Mouse (Mus musculus): ENCODE measurements around the gene Mettl24.

DNA sequence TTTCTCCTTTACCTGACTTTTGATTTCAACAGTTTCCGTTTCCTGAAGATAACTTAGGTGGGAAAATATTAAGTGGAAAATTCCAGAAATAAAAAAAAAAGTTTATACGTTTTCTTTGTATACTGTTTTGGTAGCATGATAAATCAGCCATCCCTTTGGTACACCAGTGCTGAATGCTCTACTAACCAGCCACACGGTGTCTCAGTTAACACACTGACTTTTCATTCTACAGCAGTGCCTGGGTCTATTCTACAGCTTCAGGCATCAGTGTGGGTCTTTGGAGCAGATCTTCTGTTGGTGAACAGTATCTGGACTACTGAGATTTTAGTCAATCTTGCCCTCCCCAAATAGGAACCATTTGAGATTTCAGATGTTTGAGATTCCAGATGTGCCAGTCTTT lies 4.6 kb upstream of the Mettl24 start:
- no peak for TF ChIP-seq CTCF (IDR thresholded peaks at IDR 0.05 in 2 of 3, conservative IDR thresholded peaks at IDR 0.05 in 1 of 3; ENCODE audit: control insufficient read depth in 1 of 3, insufficient read depth in 1 of 3, low read depth in 2 of 3, low read length in 3 of 3, poor library complexity in 1 of 3, severe bottlenecking in 1 of 3)
- no peak for TF ChIP-seq EP300 (IDR thresholded peaks at IDR 0.05; ENCODE audit: low read depth in 1 of 2, low read length in 2 of 2)
- no peak for TF ChIP-seq TBP (IDR thresholded peaks at IDR 0.05; ENCODE audit: low read depth, low read length)
- TF ChIP-seq MYC (IDR thresholded peaks at IDR 0.05; ENCODE audit: low read depth, low read length), result no peak
- TF ChIP-seq POLR2A (IDR thresholded peaks at IDR 0.05; ENCODE audit: control insufficient read depth in 1 of 2, insufficient read depth in 1 of 2, low read depth in 1 of 2, low read length in 2 of 2, poor library complexity in 1 of 2), result no peak
- TF ChIP-seq USF1 (IDR thresholded peaks at IDR 0.05; ENCODE audit: low read depth, low read length), result no peak
- no peak for TF ChIP-seq E2F4 (IDR thresholded peaks at IDR 0.05; ENCODE audit: borderline replicate concordance, low read depth, low read length)
- no peak for TF ChIP-seq ZNF384 (IDR thresholded peaks at IDR 0.05; ENCODE audit: low read depth, low read length)
- TF ChIP-seq UBTF (IDR thresholded peaks at IDR 0.05; ENCODE audit: borderline replicate concordance, insufficient read depth, low read depth, low read length), result no peak
- no peak for TF ChIP-seq NRF1 (IDR thresholded peaks at IDR 0.05; ENCODE audit: insufficient read depth, low read depth, low read length, poor library complexity, severe bottlenecking)
- TF ChIP-seq BHLHE40 (IDR thresholded peaks at IDR 0.05; ENCODE audit: borderline replicate concordance, low read depth, low read length), result no peak
- no peak for TF ChIP-seq JUND (IDR thresholded peaks at IDR 0.05; ENCODE audit: low read depth, low read length)
- TF ChIP-seq RAD21 (IDR thresholded peaks at IDR 0.05; ENCODE audit: low read depth, low read length), result no peak

All from MEL (cell line).